Mouse (Mus musculus) lung, adult 2 months (tissue): ENCODE measurements at regions not wholly inside any gene's neighbourhood (a gene's known extent, or its start where the extent isn't known, plus 50 kb on each side); places are given as distances from the start of the nearest gene placed in this dataset.

Source experiments
- CTCF ChIP-seq: fragments of 200-500 bp; IDR thresholded peaks from 2 replicates; pipeline ENCODE4 v1.5.1; 2011; ENCODE audit warnings: mild to moderate bottlenecking, low read length, control low read depth; ENCODE audit not compliant: insufficient read depth
- POLR2A ChIP-seq: fragments of 200-500 bp; IDR thresholded peaks from 2 replicates; pipeline ENCODE4 v1.6.1; 2011; ENCODE audit warnings: low read depth, mild to moderate bottlenecking, control low read depth, low read length, borderline replicate concordance; ENCODE audit errors: extremely low read depth

GRCm38 (mm10) chr15:37125823-37126222 lies 118.2 kb upstream of the Zfp706 start:
- no peak for TF ChIP-seq CTCF
- no peak for TF ChIP-seq POLR2A
